Mouse (Mus musculus) G1E-ER4 (cell line): ENCODE measurements around the gene Olfr709-ps1. TPM values are rescaled to one million over a fixed set of nuclear protein-coding genes. Genes with fewer than 3 reads are reported as not detected.
"Not testable (repeated sequence)": the region's sequence is repeated elsewhere in the genome, so short reads cannot be mapped to it uniquely, and the experiment has no call there.

Experiments
- GATA1 ChIP-seq: IDR thresholded peaks from one replicate; pipeline ENCODE4 v1.8.0; 2012; ENCODE audit warnings: low read length, inconsistent platforms
- polyA plus RNA-seq: library from polyadenylated mRNA; stranded (reverse); fragments of >175 nt; gene quantifications from 2 replicates; pipeline ENCODE4 v1.2.3, GENCODE M21; 2012

The Olfr709-ps1 gene
- not detected in 2 replicates for polyA plus RNA-seq

DNA sequence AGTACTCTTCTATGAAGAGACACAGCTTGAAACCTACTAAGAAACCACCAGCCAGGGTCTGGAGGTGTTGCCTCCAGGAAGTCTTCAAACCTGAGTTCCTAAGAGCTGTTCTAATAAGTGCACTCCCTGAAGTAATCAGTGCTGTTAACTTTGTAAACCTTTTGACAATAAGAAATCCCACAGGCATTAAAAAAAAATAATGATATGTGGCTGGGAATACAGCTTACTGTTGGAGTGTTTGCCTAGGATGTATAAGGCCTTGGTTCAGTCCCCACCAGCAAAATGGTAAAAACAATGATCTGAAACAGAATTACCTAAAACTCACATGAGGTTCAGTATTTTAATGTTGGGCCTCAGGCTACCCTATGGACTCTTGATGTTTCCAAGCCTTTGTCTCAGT, at the start of gene Olfr709-ps1:
Gene Olfr709-ps1 (minus strand): TSS at position 101 of the 400 bp plus-strand sequence.
- no peak for TF ChIP-seq GATA1

DNA sequence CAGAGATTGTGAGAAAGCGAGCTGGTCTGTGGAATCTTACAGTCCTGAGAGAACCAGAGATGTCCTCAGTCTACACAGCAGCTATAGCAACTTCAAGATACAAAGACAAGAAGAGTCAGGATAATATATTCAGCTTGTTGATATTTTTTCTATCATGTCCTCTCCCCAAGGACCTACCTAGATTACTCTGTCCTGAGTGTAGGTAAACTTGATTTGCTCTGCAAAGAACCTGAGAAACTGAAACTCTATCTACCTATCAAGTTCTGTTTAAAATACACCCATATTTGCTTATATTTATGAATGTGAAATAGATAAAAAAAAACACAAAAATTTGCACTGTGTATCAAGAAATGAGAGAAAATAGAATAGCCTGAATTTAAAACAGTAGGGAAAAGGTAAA, 43.3 kb upstream of the Olfr709-ps1 start, which contains the start of gene Olfr711:
Gene Olfr711 (minus strand): TSS at position 101 of the 400 bp plus-strand sequence.
- no peak for TF ChIP-seq GATA1

DNA sequence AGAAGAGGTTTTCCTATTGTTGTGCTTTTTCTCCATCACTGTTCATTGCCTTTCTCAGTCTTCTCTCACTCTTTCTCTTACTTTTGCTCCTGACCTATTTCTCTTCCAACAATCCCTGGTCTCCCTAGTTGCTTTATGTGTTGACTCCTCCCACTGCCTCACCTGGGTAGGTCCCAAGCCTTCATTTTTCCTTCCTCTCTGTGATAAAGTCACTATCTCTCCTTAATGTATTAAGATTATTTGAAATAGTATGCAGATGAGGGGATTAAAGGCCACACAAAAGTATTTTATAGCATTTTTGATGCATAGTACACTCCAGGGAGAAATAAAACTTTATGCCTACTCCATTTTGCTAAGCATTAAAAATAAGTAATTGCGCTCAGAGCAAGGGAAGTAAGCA, 31.8 kb upstream of the Olfr709-ps1 start, which contains the start of gene Olfr6:
Gene Olfr6 (minus strand): TSS at position 101 of the 400 bp plus-strand sequence.
- TF ChIP-seq GATA1 = no peak

DNA sequence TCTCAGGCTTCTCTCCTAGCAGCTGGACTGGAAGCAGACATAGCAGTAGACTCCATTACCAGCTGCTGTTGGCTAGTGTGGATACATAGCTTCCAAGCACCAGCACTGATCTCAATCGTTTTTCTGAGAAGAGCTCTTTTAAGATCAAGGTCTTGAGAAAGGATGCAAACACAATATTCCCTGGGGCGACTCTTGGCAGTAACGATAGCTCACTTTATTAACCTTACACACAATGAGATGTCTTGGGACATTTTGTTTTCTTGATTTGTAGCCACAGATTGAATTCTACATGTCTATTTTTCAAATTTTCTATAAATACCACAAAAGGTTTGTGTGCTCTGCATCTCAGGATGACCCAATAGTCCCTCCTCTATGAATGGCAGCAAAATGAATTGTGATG, 16.2 kb upstream of the Olfr709-ps1 start, which contains the start of gene Olfr710:
Gene Olfr710 (minus strand): TSS at position 101 of the 400 bp plus-strand sequence.
- TF ChIP-seq GATA1 = no peak

DNA sequence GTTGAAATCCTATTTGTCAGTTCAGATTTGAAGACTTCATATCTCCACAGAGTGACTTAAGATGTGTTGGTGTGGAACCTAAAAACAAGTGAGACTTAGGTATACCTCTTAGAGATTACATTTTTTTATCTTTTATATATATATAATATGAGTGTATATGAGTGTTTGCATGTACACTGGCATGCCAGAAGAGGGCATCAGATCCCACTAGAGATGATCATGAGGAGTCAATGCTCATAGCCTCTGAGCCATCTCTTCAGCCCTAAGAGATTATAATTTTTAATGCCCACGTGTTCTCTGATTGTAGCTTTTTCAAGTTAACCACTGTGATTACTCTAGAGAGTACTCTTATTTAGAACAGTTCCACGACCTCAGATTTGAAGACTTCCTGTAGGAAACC, 24.3 kb downstream of the Olfr709-ps1 start, which contains the start of gene Olfr1532-ps1:
Gene Olfr1532-ps1 (plus strand): TSS at position 326 of the 400 bp plus-strand sequence.
- no peak for TF ChIP-seq GATA1

DNA sequence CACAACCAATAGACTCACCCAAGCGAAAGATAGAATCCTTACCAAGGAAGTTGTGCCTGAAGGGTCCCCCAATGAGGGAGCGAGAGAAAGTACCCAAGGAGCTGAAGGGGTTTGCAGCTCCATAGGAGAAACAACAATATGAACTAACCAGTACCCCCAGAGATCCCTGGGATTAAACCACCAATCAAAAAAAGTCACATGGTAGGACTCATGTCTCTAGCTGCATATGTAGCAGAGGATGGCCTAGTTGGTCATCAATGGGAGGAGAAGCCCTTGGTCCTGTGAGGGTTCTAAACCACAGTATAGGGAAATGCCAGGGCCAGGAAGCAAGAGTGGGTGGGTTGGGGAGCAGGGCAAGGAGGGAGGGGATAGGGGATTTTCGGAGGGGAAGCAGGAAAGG, 30.9 kb downstream of the Olfr709-ps1 start, which contains the start of gene Olfr707:
Gene Olfr707 (minus strand): TSS at position 101 of the 400 bp plus-strand sequence.
- TF ChIP-seq GATA1 = not testable (repeated sequence)

DNA sequence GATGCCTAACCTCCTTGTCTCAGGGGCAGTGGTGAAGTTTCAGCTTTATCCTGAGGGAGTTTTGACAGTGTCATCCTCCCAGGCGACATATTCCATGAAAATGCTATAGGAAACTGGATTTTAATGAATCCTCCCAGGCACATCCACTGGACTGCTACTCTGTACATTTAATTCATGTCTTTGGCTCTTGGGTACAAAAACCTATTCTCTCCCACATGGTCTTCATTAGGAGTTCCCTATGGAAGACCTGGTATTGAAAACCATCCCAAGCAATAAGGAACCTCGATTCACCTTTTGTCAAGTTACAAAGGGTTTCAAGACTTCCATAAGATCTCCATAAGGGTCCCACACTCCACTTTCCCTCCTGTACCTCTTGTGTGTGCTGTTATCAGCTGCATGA, 44.0 kb downstream of the Olfr709-ps1 start, which contains the start of gene Olfr706:
Gene Olfr706 (minus strand): TSS at position 101 of the 400 bp plus-strand sequence.
- no peak for TF ChIP-seq GATA1

DNA sequence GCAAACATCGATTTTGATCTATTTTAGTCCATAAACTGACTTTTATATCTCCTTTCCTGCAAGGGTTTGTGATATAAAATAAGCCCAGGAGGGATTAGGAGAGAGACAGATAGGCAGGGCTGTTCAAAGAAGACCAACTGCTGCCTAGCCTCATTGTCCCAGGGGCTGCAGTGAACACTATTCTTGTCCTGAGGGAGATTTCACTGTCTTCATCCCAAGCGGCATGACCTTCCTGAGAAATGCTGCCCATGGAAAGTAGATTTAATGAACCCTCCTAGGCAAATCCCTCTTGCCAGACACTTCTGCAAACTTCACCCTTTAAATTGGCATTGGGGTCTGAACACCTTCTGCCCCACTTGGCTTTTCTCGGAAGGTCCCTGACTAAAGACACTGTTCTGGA, 55.2 kb downstream of the Olfr709-ps1 start, which contains the start of gene Olfr705:
Gene Olfr705 (minus strand): TSS at position 101 of the 400 bp plus-strand sequence.
- no peak for TF ChIP-seq GATA1

Other genes starting within 250 kb of the Olfr709-ps1 start
- not detected in 2 replicates for gene Olfr694, start 240.4 kb downstream of the Olfr709-ps1 start, polyA plus RNA-seq
- gene Olfr695, start 215.8 kb downstream of the Olfr709-ps1 start, polyA plus RNA-seq = not detected in 2 replicates
- not detected in 2 replicates for gene Olfr697, start 189.8 kb downstream of the Olfr709-ps1 start, polyA plus RNA-seq
- not detected in 2 replicates for gene Olfr698, start 176.8 kb downstream of the Olfr709-ps1 start, polyA plus RNA-seq
- gene Olfr699, start 139.0 kb downstream of the Olfr709-ps1 start, polyA plus RNA-seq = not detected in 2 replicates
- not detected in 2 replicates for gene Olfr700, start 123.4 kb downstream of the Olfr709-ps1 start, polyA plus RNA-seq
- gene Olfr701, start 118.1 kb downstream of the Olfr709-ps1 start, polyA plus RNA-seq = not detected in 2 replicates
- gene Olfr702, start 98.3 kb downstream of the Olfr709-ps1 start, polyA plus RNA-seq = not detected in 2 replicates
- not detected in 2 replicates for gene Olfr703, start 88.9 kb downstream of the Olfr709-ps1 start, polyA plus RNA-seq
- gene Olfr704, start 69.0 kb downstream of the Olfr709-ps1 start, polyA plus RNA-seq = not detected in 2 replicates
- gene Olfr705, start 55.3 kb downstream of the Olfr709-ps1 start, polyA plus RNA-seq = not detected in 2 replicates
- gene Olfr706, start 44.1 kb downstream of the Olfr709-ps1 start, polyA plus RNA-seq = not detected in 2 replicates
- not detected in 2 replicates for gene Olfr707, start 31.0 kb downstream of the Olfr709-ps1 start, polyA plus RNA-seq
- not detected in 2 replicates for gene Olfr1532-ps1, start 24.2 kb downstream of the Olfr709-ps1 start, polyA plus RNA-seq
- not detected in 2 replicates for gene Olfr710, start 16.1 kb upstream of the Olfr709-ps1 start, polyA plus RNA-seq
- not detected in 2 replicates for gene Olfr6, start 31.7 kb upstream of the Olfr709-ps1 start, polyA plus RNA-seq
- not detected in 2 replicates for gene Olfr711, start 43.2 kb upstream of the Olfr709-ps1 start, polyA plus RNA-seq
- gene Olfr2, start 73.9 kb upstream of the Olfr709-ps1 start, polyA plus RNA-seq = not detected in 2 replicates
- gene Olfr713, start 99.0 kb upstream of the Olfr709-ps1 start, polyA plus RNA-seq = not detected in 2 replicates
- gene Olfr714, start 138.8 kb upstream of the Olfr709-ps1 start, polyA plus RNA-seq = not detected in 2 replicates
- gene Olfr17, start 161.0 kb upstream of the Olfr709-ps1 start, polyA plus RNA-seq = not detected in 2 replicates
- not detected in 2 replicates for gene Olfr715b, start 178.2 kb upstream of the Olfr709-ps1 start, polyA plus RNA-seq
- gene Olfr715, start 198.9 kb upstream of the Olfr709-ps1 start, polyA plus RNA-seq = not detected in 2 replicates
- not detected in 2 replicates for gene Olfr716, start 206.1 kb upstream of the Olfr709-ps1 start, polyA plus RNA-seq
- not detected in 2 replicates for gene Nlrp14, start 234.8 kb upstream of the Olfr709-ps1 start, polyA plus RNA-seq